Mouse (Mus musculus): Measurements from ENCODE around the gene Fam171a2. TPM values are rescaled to one million over a fixed set of nuclear protein-coding genes. Genes with fewer than 3 reads are reported as not detected.

Fam171a2 gene
- polyA plus RNA-seq (2015; fragmentation: Nextera tagmentation; extraction: Ambion mirVana): 3.2 and 3.4 TPM in 2 replicates

DNA sequence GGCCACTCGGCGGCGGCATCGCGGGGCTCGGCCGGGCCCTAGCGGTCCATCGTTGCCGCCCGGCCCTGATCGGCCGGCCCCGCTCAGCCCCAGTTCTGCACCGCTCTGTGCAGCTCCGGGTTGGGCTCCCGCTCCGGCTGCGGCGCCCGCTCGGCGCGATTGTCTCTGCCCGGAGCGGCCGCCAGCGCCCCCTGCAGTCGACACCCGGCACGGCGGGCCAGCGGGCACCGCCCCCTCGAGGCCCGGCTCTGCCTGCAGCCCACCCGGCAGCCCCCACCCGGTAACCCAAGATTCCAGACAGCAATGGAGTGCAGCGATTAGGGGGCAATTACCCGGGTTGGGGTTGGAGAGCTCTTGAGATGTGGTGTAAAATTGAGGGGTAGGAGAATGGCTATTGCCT lies at the start of gene Fam171a2:
TSS of gene Fam171a2 (minus strand) at position 186 of the 400 bp plus-strand sequence.
- no peaks in the 10 kb centered on the region for H3K27me3 ChIP-seq (replicated peaks; ENCODE audit: insufficient read depth, low read length)
- H3K27ac ChIP-seq (ENCODE audit: low read length): peak within 1 kb of the TSS; percentile 66
- peak; percentile 78 for DNase-seq (ENCODE audit: low spot score)
- H3K4me2 ChIP-seq (replicated peaks; ENCODE audit: low read depth, low read length): peak within 1 kb of the TSS; percentile 99
- no peaks in the 10 kb centered on the region for H3K36me3 ChIP-seq (ENCODE audit: insufficient read depth, low read length)
- WGBS: 5% methylated on average over 27 of the region's 40 CpGs
- peak; percentile 71 for ATAC-seq
- peak within 1 kb of the TSS; percentile 50 for H3K9ac ChIP-seq (replicated peaks; ENCODE audit: low read depth)
- peak within 1 kb of the TSS; percentile 78 for H3K4me3 ChIP-seq (ENCODE audit: low read depth, low read length)
- H3K4me1 ChIP-seq (ENCODE audit: insufficient read depth, low read depth, low read length): peaks cover 11% of the 10 kb centered on the region
- no peaks in the 10 kb centered on the region for H3K9me3 ChIP-seq (ENCODE audit: low read length)
- TF ChIP-seq CTCF (IDR thresholded peaks at IDR 0.05) (peak; percentile 75), EP300 (IDR thresholded peaks at IDR 0.05) (no peak)

DNA sequence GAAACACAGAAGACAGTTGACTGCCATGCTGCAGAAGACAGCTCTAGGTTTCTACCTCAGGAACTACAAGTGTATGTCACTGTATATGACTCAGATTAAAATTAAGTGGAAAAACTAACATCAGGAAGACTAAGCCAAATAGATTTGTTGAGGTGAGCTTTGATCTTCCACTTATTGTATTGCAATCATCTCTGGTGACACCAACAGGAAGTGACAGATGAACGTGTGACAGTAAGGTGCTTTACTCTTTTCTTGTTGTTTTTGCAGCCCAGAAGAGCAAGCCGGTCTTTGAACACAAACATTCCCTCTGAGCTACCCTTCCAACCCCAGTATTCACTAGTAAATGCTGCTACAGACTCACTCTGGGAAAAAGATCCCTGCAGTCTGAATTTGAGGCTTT lies 49.2 kb upstream of the Fam171a2 start:
- Histone ChIP-seq H3K27me3 (replicated peaks; ENCODE audit: insufficient read depth, low read length) (no peaks in the 10 kb centered on the region), H3K36me3 (ENCODE audit: insufficient read depth, low read length) (peaks cover 8% of the 10 kb centered on the region; the same call in 1 of the 2 replicates), H3K4me1 (ENCODE audit: insufficient read depth, low read depth, low read length) (no peaks in the 10 kb centered on the region), H3K9ac (replicated peaks; ENCODE audit: low read depth) (no peak overlapping the region), H3K27ac (ENCODE audit: low read length) (no peak overlapping the region), H3K4me3 (ENCODE audit: low read depth, low read length) (no peak overlapping the region), H3K9me3 (ENCODE audit: low read length) (no peaks in the 10 kb centered on the region), H3K4me2 (replicated peaks; ENCODE audit: low read depth, low read length) (no peak overlapping the region)
- TF ChIP-seq EP300 (IDR thresholded peaks at IDR 0.05) (no peak), CTCF (IDR thresholded peaks at IDR 0.05) (no peak)
- 55% methylated on average over 2 of the region's 2 CpGs for WGBS
- ATAC-seq (no peak), DNase-seq (ENCODE audit: low spot score) (no peak)

DNA sequence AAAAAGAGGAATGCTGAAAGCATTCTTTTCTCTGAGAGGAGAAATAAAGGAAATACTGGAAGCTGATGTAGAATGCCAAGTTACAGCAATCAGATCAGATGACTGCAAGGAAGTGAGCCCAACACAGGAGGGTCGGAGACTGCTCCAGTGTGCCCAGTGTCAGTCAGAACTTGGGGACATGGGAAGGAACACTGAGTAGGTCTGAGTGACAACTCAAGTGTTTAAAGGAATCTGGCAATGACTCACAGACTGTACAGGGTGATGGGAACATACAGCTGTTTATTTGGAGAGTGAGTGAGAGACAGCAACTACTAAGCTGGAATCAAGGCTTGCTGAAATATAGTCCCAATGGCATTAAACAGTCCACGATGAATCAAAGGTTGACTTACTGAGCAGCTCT lies 48.7 kb upstream of the Fam171a2 start:
- ATAC-seq: peak; percentile 83
- Histone ChIP-seq H3K9ac (replicated peaks; ENCODE audit: low read depth) (no peak overlapping the region), H3K27me3 (replicated peaks; ENCODE audit: insufficient read depth, low read length) (no peaks in the 10 kb centered on the region), H3K4me3 (ENCODE audit: low read depth, low read length) (no peak overlapping the region), H3K36me3 (ENCODE audit: insufficient read depth, low read length) (peaks cover 8% of the 10 kb centered on the region; the same call in 1 of the 2 replicates), H3K9me3 (ENCODE audit: low read length) (no peaks in the 10 kb centered on the region), H3K27ac (ENCODE audit: low read length) (0 out of 2 replicates have a peak overlapping the region, but pooled peaks have one; percentile 16), H3K4me1 (ENCODE audit: insufficient read depth, low read depth, low read length) (no peaks in the 10 kb centered on the region), H3K4me2 (replicated peaks; ENCODE audit: low read depth, low read length) (no peak overlapping the region)
- no peak for TF ChIP-seq CTCF (IDR thresholded peaks at IDR 0.05)
- TF ChIP-seq EP300 (IDR thresholded peaks at IDR 0.05): no peak
- WGBS: 68% methylated on average over 2 of the region's 2 CpGs
- DNase-seq (ENCODE audit: low spot score): peak; percentile 50

DNA sequence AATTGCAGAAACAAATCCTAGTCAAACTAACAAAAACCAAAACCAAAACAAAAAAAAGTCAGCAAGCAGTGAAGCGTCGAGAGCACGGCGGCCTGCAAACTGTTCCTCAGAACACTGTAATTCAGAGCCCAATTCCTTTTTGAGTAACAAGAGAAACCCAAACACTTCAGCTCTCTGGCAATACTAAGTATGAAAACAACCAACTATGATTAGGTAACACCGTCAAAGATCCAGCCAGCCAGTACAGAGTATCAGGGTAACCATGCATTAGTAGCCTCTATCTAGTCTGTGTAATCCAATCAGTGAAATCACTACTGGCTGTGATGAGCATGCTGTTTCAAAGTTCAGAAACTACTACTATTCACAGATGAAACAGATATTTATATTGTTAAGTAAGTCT lies 48.3 kb upstream of the Fam171a2 start:
- no peaks in the 10 kb centered on the region for H3K4me1 ChIP-seq (ENCODE audit: insufficient read depth, low read depth, low read length)
- no peaks in the 10 kb centered on the region for H3K9me3 ChIP-seq (ENCODE audit: low read length)
- peaks cover 8% of the 10 kb centered on the region; the same call in 1 of the 2 replicates for H3K36me3 ChIP-seq (ENCODE audit: insufficient read depth, low read length)
- 0 out of 2 replicates have a peak overlapping the region, but pooled peaks have one; percentile 3 for H3K4me2 ChIP-seq (replicated peaks; ENCODE audit: low read depth, low read length)
- no peak overlapping the region for H3K9ac ChIP-seq (replicated peaks; ENCODE audit: low read depth)
- peak; percentile 74 for DNase-seq (ENCODE audit: low spot score)
- peak; percentile 73 for ATAC-seq
- H3K27me3 ChIP-seq (replicated peaks; ENCODE audit: insufficient read depth, low read length): no peaks in the 10 kb centered on the region
- TF ChIP-seq EP300 (IDR thresholded peaks at IDR 0.05) (no peak), CTCF (IDR thresholded peaks at IDR 0.05) (no peak)
- peak overlapping the region; percentile 20 for H3K27ac ChIP-seq (ENCODE audit: low read length)
- H3K4me3 ChIP-seq (ENCODE audit: low read depth, low read length): no peak overlapping the region
- WGBS: 48% methylated on average over 5 of the region's 5 CpGs

DNA sequence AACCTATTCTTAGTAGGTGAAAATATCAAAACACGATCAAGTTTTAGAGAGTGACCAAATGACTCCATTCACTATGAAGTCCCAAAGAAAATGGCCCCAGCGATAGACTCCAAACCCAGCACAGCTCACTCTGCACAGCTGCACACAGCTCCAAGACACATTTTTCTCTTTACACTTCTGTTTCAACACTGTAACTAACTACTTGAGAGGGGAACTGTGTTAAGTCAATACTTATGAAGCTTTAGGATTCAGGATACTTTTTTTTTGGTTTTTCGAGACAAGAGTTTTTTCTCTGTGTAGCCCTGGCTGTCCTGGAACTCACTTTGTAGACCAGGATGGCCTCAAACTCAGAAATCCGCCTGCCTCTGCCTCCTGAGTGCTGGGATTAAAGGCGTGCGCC lies 47.6 kb upstream of the Fam171a2 start:
- no peak for TF ChIP-seq EP300 (IDR thresholded peaks at IDR 0.05)
- no peak for TF ChIP-seq CTCF (IDR thresholded peaks at IDR 0.05)

DNA sequence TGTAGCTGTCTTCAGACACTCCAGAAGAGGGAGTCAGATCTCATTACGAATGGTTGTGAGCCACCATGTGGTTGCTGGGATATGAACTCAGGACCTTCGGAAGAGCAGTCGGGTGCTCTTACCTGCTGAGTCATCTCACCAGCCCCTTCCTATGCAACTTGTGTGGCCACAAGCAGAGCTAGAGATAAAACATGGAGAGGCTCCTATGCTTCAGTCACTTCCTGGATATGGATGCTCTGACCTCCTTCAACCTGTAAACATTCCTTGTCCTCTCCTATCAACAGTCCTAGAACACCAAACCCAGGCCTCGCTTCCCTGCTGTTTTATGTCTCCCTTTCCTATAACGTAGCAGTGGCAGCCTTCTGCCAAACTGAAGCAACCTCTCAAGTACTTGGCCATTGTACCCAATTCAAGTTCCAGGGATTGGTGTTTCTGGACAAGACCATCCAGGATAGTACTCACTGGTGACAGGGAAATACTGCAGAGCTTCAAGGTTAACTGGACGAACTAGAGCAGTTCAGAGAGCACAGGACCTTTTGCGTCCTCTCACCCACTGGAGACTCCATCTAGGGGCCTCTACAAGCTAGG lies 46.7 kb upstream of the Fam171a2 start:
- Histone ChIP-seq H3K27ac (ENCODE audit: low read length) (no peak overlapping the region), H3K4me1 (ENCODE audit: insufficient read depth, low read depth, low read length) (no peaks in the 10 kb centered on the region), H3K9me3 (ENCODE audit: low read length) (no peaks in the 10 kb centered on the region), H3K27me3 (replicated peaks; ENCODE audit: insufficient read depth, low read length) (no peaks in the 10 kb centered on the region), H3K36me3 (ENCODE audit: insufficient read depth, low read length) (peaks cover 8% of the 10 kb centered on the region; the same call in 1 of the 2 replicates), H3K4me3 (ENCODE audit: low read depth, low read length) (no peak overlapping the region), H3K9ac (replicated peaks; ENCODE audit: low read depth) (no peak overlapping the region), H3K4me2 (replicated peaks; ENCODE audit: low read depth, low read length) (no peak overlapping the region)
- TF ChIP-seq CTCF (IDR thresholded peaks at IDR 0.05): no peak
- no peak for TF ChIP-seq EP300 (IDR thresholded peaks at IDR 0.05)
- WGBS: 83% methylated on average over 7 of the region's 7 CpGs
- ATAC-seq (no peak), DNase-seq (ENCODE audit: low spot score) (no peak)

More for the DNA sequence above, 47.6 kb upstream of the Fam171a2 start:
- Histone ChIP-seq H3K4me2 (replicated peaks; ENCODE audit: low read depth, low read length) (no peak overlapping the region), H3K9me3 (ENCODE audit: low read length) (no peaks in the 10 kb centered on the region), H3K27ac (ENCODE audit: low read length) (peak overlapping the region; percentile 20), H3K4me3 (ENCODE audit: low read depth, low read length) (no peak overlapping the region), H3K9ac (replicated peaks; ENCODE audit: low read depth) (no peak overlapping the region), H3K36me3 (ENCODE audit: insufficient read depth, low read length) (peaks cover 8% of the 10 kb centered on the region; the same call in 1 of the 2 replicates), H3K27me3 (replicated peaks; ENCODE audit: insufficient read depth, low read length) (no peaks in the 10 kb centered on the region), H3K4me1 (ENCODE audit: insufficient read depth, low read depth, low read length) (no peaks in the 10 kb centered on the region)
- peak; percentile 52 for ATAC-seq
- 88% methylated on average over 6 of the region's 6 CpGs for WGBS
- peak; percentile 51 for DNase-seq (ENCODE audit: low spot score)

Data from lung, postnatal 0 days (tissue).